Mouse (Mus musculus): ENCODE results near the gene Slc35e3.
"Not testable (repeated sequence)": the region's sequence is repeated elsewhere in the genome, so short reads cannot be mapped to it uniquely, and the experiment has no call there.

DNA sequence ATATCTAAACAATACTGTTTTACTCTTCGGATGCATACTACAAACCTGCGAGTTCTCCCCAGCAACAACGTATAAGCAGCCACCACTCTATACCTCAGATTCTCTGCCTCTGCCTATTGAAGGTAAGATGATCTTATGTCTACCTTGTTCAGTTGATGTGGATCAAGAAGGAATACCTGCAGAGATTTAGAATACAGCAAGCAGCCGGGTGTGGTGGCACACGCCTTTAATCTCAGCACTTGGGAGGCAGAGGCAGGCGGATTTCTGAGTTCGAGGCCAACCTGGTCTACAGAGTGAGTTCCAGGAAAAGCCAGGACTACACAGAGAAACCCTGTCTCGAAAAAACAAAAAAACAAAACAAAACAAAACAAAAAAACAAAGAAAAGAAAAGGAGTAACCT is 8.7 kb downstream of the Slc35e3 start:
- not testable (repeated sequence) for TF ChIP-seq CTCF, EP300 (IDR thresholded peaks at IDR 0.05; ENCODE audit: low read depth)

Measured in liver, postnatal 0 days (tissue).